Mouse (Mus musculus): Measurements from ENCODE around the gene Arl15.

DNA sequence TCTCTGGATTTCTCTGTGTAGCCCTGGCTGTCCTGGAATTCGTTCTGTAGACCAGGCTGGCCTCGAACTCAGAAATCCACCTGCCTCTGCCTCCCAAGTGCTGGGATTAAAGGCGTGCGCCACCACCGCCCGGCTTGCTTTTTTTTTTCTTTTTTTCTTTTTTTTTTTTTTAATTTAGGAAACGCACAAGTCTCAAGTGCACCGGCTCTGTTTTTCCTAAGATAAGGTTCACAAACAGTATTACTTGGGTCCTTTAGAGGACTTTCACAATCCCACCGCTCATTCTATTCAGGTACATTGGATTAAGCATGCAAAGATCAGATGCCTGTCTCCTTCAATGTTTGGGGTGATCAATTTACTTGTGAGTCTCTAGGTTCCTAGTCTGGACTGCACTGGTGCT lies 668 bp upstream of the Arl15 start:
- TF ChIP-seq POLR2A (IDR thresholded peaks at IDR 0.05; ENCODE audit: low read depth, low read length), result no peak
- no peak for TF ChIP-seq CTCF (IDR thresholded peaks at IDR 0.05; ENCODE audit: extremely low read depth, insufficient read depth, insufficient read length, insufficient replicate concordance)
